Mouse (Mus musculus): ENCODE results near the gene Cmah.

DNA sequence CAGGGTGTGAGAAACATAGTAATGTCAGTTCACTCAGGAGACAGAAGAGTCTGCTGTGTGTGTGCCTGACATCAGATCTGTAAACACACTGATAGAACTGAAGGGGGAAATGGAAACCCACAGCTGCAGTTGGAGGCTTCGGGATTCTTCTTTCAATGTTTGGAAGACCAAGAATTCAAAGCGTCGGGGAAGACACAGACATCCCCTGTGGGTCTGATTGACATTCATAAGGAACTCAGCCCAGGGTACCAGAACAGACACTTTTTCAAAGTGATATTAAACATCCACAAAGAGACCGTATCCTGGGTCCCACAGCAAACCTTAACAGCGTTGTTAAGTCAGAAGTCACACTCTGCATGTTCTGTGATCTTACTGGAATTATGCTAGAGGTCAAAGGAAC, 119.8 kb downstream of the Cmah start:
- TF ChIP-seq CTCF (IDR thresholded peaks at IDR 0.05; ENCODE audit: control insufficient read depth, insufficient read depth, insufficient replicate concordance, low read depth, low read length) (no peak), POLR2A (IDR thresholded peaks at IDR 0.05; ENCODE audit: control insufficient read depth, low read depth, low read length) (no peak)
